Mouse (Mus musculus) myocyte (in vitro differentiated cells): ENCODE data around the gene Fam104a. TPM values are rescaled to one million over a fixed set of nuclear protein-coding genes. Genes with fewer than 3 reads are reported as not detected.
A peak's percentile ranks its signal among the peaks of the same experiment; 100 is the strongest.

Experiments
- H3K27me3 ChIP-seq: one replicate; pipeline ENCODE4 v1.6.1; 2011; ENCODE audit not compliant: control insufficient read depth, insufficient read depth, insufficient read length
- H3K36me3 ChIP-seq: one replicate; pipeline ENCODE4 v1.6.1; 2011; ENCODE audit not compliant: control insufficient read depth, insufficient read depth
- H3K4me2 ChIP-seq: one replicate; pipeline ENCODE4 v1.6.1; 2011; ENCODE audit warnings: low read depth, control low read depth
- H3K4me3 ChIP-seq: one replicate; pipeline ENCODE4 v1.5.1; 2011; ENCODE audit warnings: mild to moderate bottlenecking, control low read depth, moderate library complexity
- H3K79me2 ChIP-seq: one replicate; pipeline ENCODE4 v1.6.1; 2011; ENCODE audit not compliant: control insufficient read depth, insufficient read depth
- H3ac ChIP-seq: one replicate; pipeline ENCODE4 v1.6.1; 2011; ENCODE audit not compliant: control insufficient read depth, insufficient read length
- CEBPB ChIP-seq: IDR thresholded peaks from 2 replicates; pipeline ENCODE4 v1.6.1; 2011; ENCODE audit warnings: mild to moderate bottlenecking, moderate library complexity; ENCODE audit not compliant: poor library complexity, insufficient read depth, severe bottlenecking
- E2F4 ChIP-seq: IDR thresholded peaks from one replicate; pipeline ENCODE4 v1.6.1; 2011; ENCODE audit warnings: mild to moderate bottlenecking, control low read depth, moderate library complexity; ENCODE audit not compliant: insufficient read depth
- MAX ChIP-seq: IDR thresholded peaks from one replicate; pipeline ENCODE4 v1.6.1; 2011; ENCODE audit warnings: low read depth, mild to moderate bottlenecking, control low read depth
- MYOD1 ChIP-seq, 3 experiments: IDR thresholded peaks; one replicate each; pipeline ENCODE4 v1.6.1; 2011; ENCODE audit warnings: control low read depth in 2 of 3, low read depth in 2 of 3, mild to moderate bottlenecking in 2 of 3, moderate library complexity in 1 of 3; ENCODE audit not compliant: insufficient read length in 2 of 3, control insufficient read depth in 1 of 3
- MYOG ChIP-seq, 3 experiments: IDR thresholded peaks; one replicate each; pipeline ENCODE4 v1.6.1; 2011; ENCODE audit warnings: control low read depth in 2 of 3, low read depth in 2 of 3, mild to moderate bottlenecking in 2 of 3; ENCODE audit not compliant: insufficient read length in 2 of 3, control insufficient read depth in 1 of 3, insufficient read depth in 1 of 3
- POLR2A ChIP-seq: IDR thresholded peaks from one replicate; pipeline ENCODE4 v1.6.1; 2011; ENCODE audit warnings: low read depth, mild to moderate bottlenecking, control low read depth, moderate library complexity; ENCODE audit not compliant: insufficient read length
- POLR2AphosphoS2 ChIP-seq: IDR thresholded peaks from one replicate; pipeline ENCODE4 v1.6.1; 2011; ENCODE audit warnings: low read depth, control low read depth; ENCODE audit not compliant: insufficient read length
- REST ChIP-seq: IDR thresholded peaks from one replicate; pipeline ENCODE4 v1.6.1; 2011; ENCODE audit warnings: mild to moderate bottlenecking, control low read depth, moderate library complexity; ENCODE audit not compliant: insufficient read depth, insufficient read length
- SRF ChIP-seq: IDR thresholded peaks from one replicate; pipeline ENCODE4 v1.6.1; 2011; ENCODE audit warnings: low read depth; ENCODE audit not compliant: control insufficient read depth, insufficient read length
- TCF12 ChIP-seq: IDR thresholded peaks from one replicate; pipeline ENCODE4 v1.6.1; 2011; ENCODE audit warnings: mild to moderate bottlenecking, control low read depth; ENCODE audit not compliant: poor library complexity, insufficient read depth, severe bottlenecking
- TCF3 ChIP-seq: IDR thresholded peaks from one replicate; pipeline ENCODE4 v1.6.1; 2011; ENCODE audit warnings: low read depth, control low read depth; ENCODE audit not compliant: insufficient read length
- USF1 ChIP-seq: IDR thresholded peaks from one replicate; pipeline ENCODE4 v1.6.1; 2011; ENCODE audit warnings: low read depth, mild to moderate bottlenecking, control low read depth, moderate library complexity
- polyA plus RNA-seq: library from polyadenylated mRNA; unstranded; fragments of >200 nt; fragmentation: generic; extraction: Trizol; gene quantifications from one replicate; pipeline ENCODE4 v1.2.1, GENCODE M21; 2012; ENCODE audit warnings: missing spikeins

Fam104a gene
- polyA plus RNA-seq, 1 experiment: 45.8 TPM

GRCm38 (mm10) chr11:113710257-113710777, 26.4 kb upstream of the Fam104a start:
- no peaks in the 10 kb centered on the region for H3K79me2 ChIP-seq
- H3K36me3 ChIP-seq: no peaks in the 10 kb centered on the region
- H3K4me2 ChIP-seq: no peak overlapping the region
- TF ChIP-seq TCF12: no peak
- TF ChIP-seq POLR2AphosphoS2: no peak
- TF ChIP-seq MYOD1 (IDR thresholded peaks at IDR 0.05; ENCODE audit: control insufficient read depth in 1 of 3, insufficient read length in 2 of 3, low read depth in 2 of 3): no peak
- no peak for TF ChIP-seq CEBPB
- TF ChIP-seq POLR2A: no peak
- no peak for TF ChIP-seq TCF3
- no peak for TF ChIP-seq SRF
- TF ChIP-seq E2F4: no peak
- TF ChIP-seq MYOG (IDR thresholded peaks at IDR 0.05; ENCODE audit: control insufficient read depth in 1 of 3, insufficient read depth in 1 of 3, insufficient read length in 2 of 3, low read depth in 2 of 3): no peak
- no peak for TF ChIP-seq MAX
- no peak for TF ChIP-seq REST
- no peak for TF ChIP-seq USF1
- no peaks in the 10 kb centered on the region for H3K27me3 ChIP-seq
- H3ac ChIP-seq: no peak overlapping the region
- no peak overlapping the region for H3K4me3 ChIP-seq

GRCm38 (mm10) chr11:113709731-113710256, 25.8 kb upstream of the Fam104a start, which contains the start of gene Cpsf4l:
Gene Cpsf4l (minus strand): TSS chr11:113710017.
- Histone ChIP-seq H3K4me2 (no peak within 1 kb of the TSS), H3K79me2 (no peaks in the 10 kb centered on the region), H3ac (no peak within 1 kb of the TSS), H3K4me3 (no peak within 1 kb of the TSS), H3K27me3 (no peaks in the 10 kb centered on the region), H3K36me3 (no peaks in the 10 kb centered on the region)
- TF ChIP-seq E2F4: no peak
- no peak for TF ChIP-seq MAX
- no peak for TF ChIP-seq POLR2AphosphoS2
- no peak for TF ChIP-seq TCF3
- TF ChIP-seq MYOD1 (IDR thresholded peaks at IDR 0.05; ENCODE audit: control insufficient read depth in 1 of 3, insufficient read length in 2 of 3, low read depth in 2 of 3): no peak
- no peak for TF ChIP-seq SRF
- no peak for TF ChIP-seq CEBPB
- no peak for TF ChIP-seq USF1

GRCm38 (mm10) chr11:113709272-113709671, 25.3 kb upstream of the Fam104a start:
- no peaks in the 10 kb centered on the region for H3K79me2 ChIP-seq
- no peak overlapping the region for H3ac ChIP-seq
- no peak for TF ChIP-seq REST
- no peak for TF ChIP-seq TCF3
- TF ChIP-seq MYOG (IDR thresholded peaks at IDR 0.05; ENCODE audit: control insufficient read depth in 1 of 3, insufficient read depth in 1 of 3, insufficient read length in 2 of 3, low read depth in 2 of 3): no peak
- TF ChIP-seq MAX: no peak
- no peak for TF ChIP-seq POLR2AphosphoS2
- TF ChIP-seq POLR2A: no peak
- TF ChIP-seq MYOD1 (IDR thresholded peaks at IDR 0.05; ENCODE audit: control insufficient read depth in 1 of 3, insufficient read length in 2 of 3, low read depth in 2 of 3): no peak
- TF ChIP-seq USF1: no peak
- no peak for TF ChIP-seq CEBPB
- no peak for TF ChIP-seq E2F4
- no peak for TF ChIP-seq SRF
- no peak for TF ChIP-seq TCF12
- no peak overlapping the region for H3K4me2 ChIP-seq
- no peaks in the 10 kb centered on the region for H3K27me3 ChIP-seq
- no peaks in the 10 kb centered on the region for H3K36me3 ChIP-seq
- H3K4me3 ChIP-seq: no peak overlapping the region

GRCm38 (mm10) chr11:113708629-113709213, 24.8 kb upstream of the Fam104a start:
- H3K4me3 ChIP-seq: no peak overlapping the region
- TF ChIP-seq MYOD1 (IDR thresholded peaks at IDR 0.05; ENCODE audit: control insufficient read depth in 1 of 3, insufficient read length in 2 of 3, low read depth in 2 of 3): peak in 1 of 3 experiments; percentile 42
- no peak for TF ChIP-seq E2F4
- TF ChIP-seq POLR2A: no peak
- peak in 1 of 3 experiments; percentile 24 for TF ChIP-seq MYOG (IDR thresholded peaks at IDR 0.05; ENCODE audit: control insufficient read depth in 1 of 3, insufficient read depth in 1 of 3, insufficient read length in 2 of 3, low read depth in 2 of 3)
- TF ChIP-seq SRF: no peak
- H3ac ChIP-seq: no peak overlapping the region
- no peaks in the 10 kb centered on the region for H3K79me2 ChIP-seq
- H3K36me3 ChIP-seq: no peaks in the 10 kb centered on the region
- H3K27me3 ChIP-seq: no peaks in the 10 kb centered on the region
- H3K4me2 ChIP-seq: no peak overlapping the region

- Histone ChIP-seq H3K79me2 (no peaks in the 10 kb centered on the region), H3ac (no peak overlapping the region), H3K4me2 (no peak overlapping the region), H3K4me3 (no peak overlapping the region), H3K27me3 (peaks cover 4% of the 10 kb centered on the region), H3K36me3 (no peaks in the 10 kb centered on the region)
- no peak for TF ChIP-seq SRF
- no peak for TF ChIP-seq MAX
- TF ChIP-seq USF1: no peak
- TF ChIP-seq POLR2AphosphoS2: no peak
- no peak for TF ChIP-seq TCF12
- no peak for TF ChIP-seq E2F4
- TF ChIP-seq REST: no peak
- TF ChIP-seq POLR2A: no peak
- no peak for TF ChIP-seq CEBPB
- no peak for TF ChIP-seq TCF3
- TF ChIP-seq MYOG (IDR thresholded peaks at IDR 0.05; ENCODE audit: control insufficient read depth in 1 of 3, insufficient read depth in 1 of 3, insufficient read length in 2 of 3, low read depth in 2 of 3): no peak
- TF ChIP-seq MYOD1 (IDR thresholded peaks at IDR 0.05; ENCODE audit: control insufficient read depth in 1 of 3, insufficient read length in 2 of 3, low read depth in 2 of 3): no peak
These were observed 22.2 kb upstream of the Fam104a start for GRCm38 (mm10) chr11:113705966-113706652.
